Mouse (Mus musculus) mouse embryonic stem cell (cell line): ENCODE data around the gene Slc9c1.
"Not testable (repeated sequence)": the region's sequence is repeated elsewhere in the genome, so short reads cannot be mapped to it uniquely, and the experiment has no call there.

ENCODE experiments used
- in situ Hi-C, 2 experiments: fragments of 300-500 bp; cut with MboI; formaldehyde crosslinking; loops; 1 replicate in 1 of 2; 3 replicates in 1 of 2; pipeline ENCODE4 v1.14.3; 2019 to 2020; ENCODE audit warnings: low sequenced_read_pairs in 2 of 2, low pct_unique_long_range_greater_than_20kb in 1 of 2, mixed read lengths in 1 of 2; ENCODE audit not compliant: unreplicated experiment in 1 of 2

The Slc9c1 gene

GRCm38 (mm10) chr16:45535009-45535408 is at the start of gene Slc9c1:
TSS of gene Slc9c1 (plus strand) at chr16:45535309.
- in situ Hi-C loops, result no loop called here

- in situ Hi-C loops, result no loop called here
Observed at GRCm38 (mm10) chr16:45492927-45493326, 42.2 kb upstream of the Slc9c1 start, which contains the start of gene Gm609. TSS of gene Gm609 (minus strand) at chr16:45492969.

GRCm38 (mm10) chr16:45495326-45495725 is 39.8 kb upstream of the Slc9c1 start:
- in situ Hi-C loops, result no loop called here

- in situ Hi-C loops, result no loop called here
Observed at GRCm38 (mm10) chr16:45525551-45525950, 9.6 kb upstream of the Slc9c1 start.

GRCm38 (mm10) chr16:45531950-45532349 is 3.2 kb upstream of the Slc9c1 start, which contains the start of gene Gm17783:
TSS of gene Gm17783 (minus strand) at chr16:45532050.
- in situ Hi-C loops, result no loop called here

- in situ Hi-C loops, result not testable (repeated sequence)
Observed at GRCm38 (mm10) chr16:45538342-45538741, 3.2 kb downstream of the Slc9c1 start.

GRCm38 (mm10) chr16:45542108-45542507 is 7.0 kb downstream of the Slc9c1 start:
- in situ Hi-C loops, result no loop called here

GRCm38 (mm10) chr16:45544341-45544740 is 9.2 kb downstream of the Slc9c1 start:
- in situ Hi-C loops, result no loop called here

- in situ Hi-C loops, result no loop called here
Observed at GRCm38 (mm10) chr16:45547982-45548381, 12.9 kb downstream of the Slc9c1 start.

- in situ Hi-C loops, result no loop called here
Observed at GRCm38 (mm10) chr16:45551579-45551978, 16.5 kb downstream of the Slc9c1 start.

GRCm38 (mm10) chr16:45561747-45562146 is 26.6 kb downstream of the Slc9c1 start:
- in situ Hi-C loops, result no loop called here

- in situ Hi-C loops, result no loop called here
Observed at GRCm38 (mm10) chr16:45572307-45572706, 37.2 kb downstream of the Slc9c1 start.

GRCm38 (mm10) chr16:45579883-45580282 is 44.8 kb downstream of the Slc9c1 start:
- in situ Hi-C loops, result no loop called here

- in situ Hi-C loops, result no loop called here
Observed at GRCm38 (mm10) chr16:45582512-45582911, 47.4 kb downstream of the Slc9c1 start.

GRCm38 (mm10) chr16:45593656-45594055 is 58.5 kb downstream of the Slc9c1 start:
- in situ Hi-C loops, result no loop called here

GRCm38 (mm10) chr16:45595494-45595893 is 60.4 kb downstream of the Slc9c1 start:
- in situ Hi-C loops, result no loop called here

- in situ Hi-C loops, result no loop called here
Observed at GRCm38 (mm10) chr16:45608481-45608954, 73.4 kb downstream of the Slc9c1 start.

GRCm38 (mm10) chr16:45609300-45609699 is 74.2 kb downstream of the Slc9c1 start:
- in situ Hi-C loops, result no loop called here

GRCm38 (mm10) chr16:45610267-45610666 is 75.2 kb downstream of the Slc9c1 start, which contains the start of gene Gcsam:
TSS of gene Gcsam (plus strand) at chr16:45610380.
- in situ Hi-C loops, result no loop called here

GRCm38 (mm10) chr16:45613247-45613646 is 78.1 kb downstream of the Slc9c1 start:
- in situ Hi-C loops, result no loop called here

- in situ Hi-C loops, result no loop called here
Observed at GRCm38 (mm10) chr16:45615944-45616343, 80.8 kb downstream of the Slc9c1 start.
